Mouse (Mus musculus): ENCODE measurements around the gene Defb43.

DNA sequence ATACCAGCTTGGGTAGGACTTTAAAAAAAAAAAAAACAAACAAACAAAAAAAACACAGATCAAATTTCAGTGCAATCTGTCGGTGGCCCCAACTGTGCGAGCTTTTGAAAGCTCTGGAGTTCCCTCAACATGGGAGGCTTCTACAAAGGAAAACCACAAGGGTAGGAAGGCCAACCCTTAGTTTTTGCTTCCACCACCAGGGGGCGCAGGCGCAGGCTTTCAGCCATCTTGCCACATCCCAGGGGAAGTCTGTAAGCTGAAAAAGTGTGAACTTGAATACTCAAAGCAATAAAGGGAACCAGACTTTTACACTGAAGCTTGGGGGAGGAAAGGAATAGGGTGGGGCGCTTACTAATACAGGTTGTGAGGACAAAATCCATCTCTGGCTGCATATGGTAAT lies 39.2 kb downstream of the Defb43 start:
- TF ChIP-seq EP300 (optimal IDR thresholded peaks at IDR 0.05) = no peak
- peak; percentile 79 for TF ChIP-seq CTCF (IDR thresholded peaks at IDR 0.05; ENCODE audit: low read depth)

Measured in stomach, postnatal 0 days (tissue).